Mouse (Mus musculus) C2C12 (cell line): ENCODE measurements around the gene Hdc.

ENCODE experiments used
- CTCF ChIP-seq: IDR thresholded peaks from one replicate; pipeline ENCODE4 v1.5.1; 2011; ENCODE audit not compliant: control insufficient read depth, insufficient read depth, insufficient read length
- MYOG ChIP-seq: IDR thresholded peaks from one replicate; pipeline ENCODE4 v1.6.1; 2011; ENCODE audit not compliant: control insufficient read depth, insufficient read length; ENCODE audit errors: extremely low read depth

DNA sequence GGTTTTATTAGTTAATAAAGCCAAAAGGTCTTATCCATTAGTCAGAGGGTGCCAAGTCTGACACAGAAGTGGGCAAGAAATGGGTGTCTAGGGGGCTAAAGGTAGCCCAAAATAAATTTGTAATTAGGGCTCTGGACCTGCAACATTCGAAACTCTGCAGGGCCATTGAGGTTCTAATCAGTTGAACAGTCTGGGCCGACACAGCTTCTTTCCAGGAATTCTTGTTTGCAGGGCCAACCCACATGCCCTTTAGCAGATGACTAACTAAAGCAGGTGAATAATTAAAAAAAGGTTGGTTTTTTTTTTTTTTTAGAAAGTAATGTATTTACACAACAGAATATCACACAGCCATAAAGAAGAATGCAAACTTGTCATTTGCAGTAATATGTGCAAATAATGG is 3.4 kb upstream of the Hdc start:
- TF ChIP-seq CTCF: no peak
- no peak for TF ChIP-seq MYOG
